Mouse (Mus musculus): ENCODE data around the gene Cd247. TPM values are rescaled to one million over a fixed set of nuclear protein-coding genes. Genes with fewer than 3 reads are reported as not detected.

Gene Cd247
- polyA plus RNA-seq, 1 experiment from 2014 or later: 1.3 TPM

GRCm38 (mm10) chr1:165860373-165861234 lies 72.1 kb downstream of the Cd247 start:
- Histone ChIP-seq H3K27ac (ENCODE audit: low read depth, low read length) (no peak overlapping the region), H3K4me1 (replicated peaks; ENCODE audit: control insufficient read depth, insufficient read depth, low read length) (peaks cover 4% of the 10 kb centered on the region; the same call in 1 of the 2 replicates), H3K36me3 (ENCODE audit: control insufficient read depth, insufficient read depth, low read length) (no peaks in the 10 kb centered on the region), H3K9me3 (ENCODE audit: control insufficient read depth, low read length) (no peaks in the 10 kb centered on the region), H3K27me3 (ENCODE audit: control insufficient read depth, insufficient read depth, low read length) (no peaks in the 10 kb centered on the region), H3K9ac (ENCODE audit: low read depth, low read length) (no peak overlapping the region), H3K4me2 (replicated peaks; ENCODE audit: low read depth, low read length) (no peak overlapping the region), H3K4me3 (ENCODE audit: low read depth, low read length) (no peak overlapping the region)
- ATAC-seq (ENCODE audit: low FRiP score) (no peak), DNase-seq (ENCODE audit: low spot score) (no peak)
- 73% methylated on average over 9 of the region's 9 CpGs for WGBS

GRCm38 (mm10) chr1:165861235-165861609 lies 72.7 kb downstream of the Cd247 start:
- WGBS: 85% methylated on average over 3 of the region's 3 CpGs
- Histone ChIP-seq H3K9me3 (ENCODE audit: control insufficient read depth, low read length) (no peaks in the 10 kb centered on the region), H3K36me3 (ENCODE audit: control insufficient read depth, insufficient read depth, low read length) (no peaks in the 10 kb centered on the region), H3K4me1 (replicated peaks; ENCODE audit: control insufficient read depth, insufficient read depth, low read length) (peaks cover 4% of the 10 kb centered on the region; the same call in 1 of the 2 replicates), H3K27ac (ENCODE audit: low read depth, low read length) (no peak overlapping the region), H3K4me3 (ENCODE audit: low read depth, low read length) (no peak overlapping the region), H3K27me3 (ENCODE audit: control insufficient read depth, insufficient read depth, low read length) (no peaks in the 10 kb centered on the region), H3K4me2 (replicated peaks; ENCODE audit: low read depth, low read length) (no peak overlapping the region), H3K9ac (ENCODE audit: low read depth, low read length) (no peak overlapping the region)
- ATAC-seq (ENCODE audit: low FRiP score) (no peak), DNase-seq (ENCODE audit: low spot score) (no peak)

GRCm38 (mm10) chr1:165862059-165862458 lies 73.6 kb downstream of the Cd247 start:
- ATAC-seq (ENCODE audit: low FRiP score) (no peak), DNase-seq (ENCODE audit: low spot score) (no peak)
- Histone ChIP-seq H3K27ac (ENCODE audit: low read depth, low read length) (no peak overlapping the region), H3K4me1 (replicated peaks; ENCODE audit: control insufficient read depth, insufficient read depth, low read length) (peaks cover 4% of the 10 kb centered on the region; the same call in 1 of the 2 replicates), H3K9ac (ENCODE audit: low read depth, low read length) (no peak overlapping the region), H3K9me3 (ENCODE audit: control insufficient read depth, low read length) (no peaks in the 10 kb centered on the region), H3K36me3 (ENCODE audit: control insufficient read depth, insufficient read depth, low read length) (no peaks in the 10 kb centered on the region), H3K4me2 (replicated peaks; ENCODE audit: low read depth, low read length) (no peak overlapping the region), H3K4me3 (ENCODE audit: low read depth, low read length) (no peak overlapping the region), H3K27me3 (ENCODE audit: control insufficient read depth, insufficient read depth, low read length) (no peaks in the 10 kb centered on the region)
- WGBS: 78% methylated on average over 7 of the region's 7 CpGs

- Histone ChIP-seq H3K9me3 (ENCODE audit: control insufficient read depth, low read length) (no peaks in the 10 kb centered on the region), H3K9ac (ENCODE audit: low read depth, low read length) (no peak overlapping the region), H3K4me2 (replicated peaks; ENCODE audit: low read depth, low read length) (no peak overlapping the region), H3K27ac (ENCODE audit: low read depth, low read length) (no peak overlapping the region), H3K4me3 (ENCODE audit: low read depth, low read length) (no peak overlapping the region), H3K36me3 (ENCODE audit: control insufficient read depth, insufficient read depth, low read length) (no peaks in the 10 kb centered on the region), H3K4me1 (replicated peaks; ENCODE audit: control insufficient read depth, insufficient read depth, low read length) (peaks cover 4% of the 10 kb centered on the region; the same call in 1 of the 2 replicates), H3K27me3 (ENCODE audit: control insufficient read depth, insufficient read depth, low read length) (no peaks in the 10 kb centered on the region)
- 50% methylated on average over 14 of the region's 14 CpGs for WGBS
- DNase-seq (ENCODE audit: low spot score): peak; percentile 36
- ATAC-seq (ENCODE audit: low FRiP score): no peak
These were observed 76.6 kb downstream of the Cd247 start for GRCm38 (mm10) chr1:165864864-165865795.

GRCm38 (mm10) chr1:165866630-165867280 lies 78.3 kb downstream of the Cd247 start:
- no peaks in the 10 kb centered on the region for H3K27me3 ChIP-seq (ENCODE audit: control insufficient read depth, insufficient read depth, low read length)
- WGBS: 77% methylated on average over 5 of the region's 5 CpGs
- peaks cover 4% of the 10 kb centered on the region; the same call in 1 of the 2 replicates for H3K4me1 ChIP-seq (replicated peaks; ENCODE audit: control insufficient read depth, insufficient read depth, low read length)
- H3K36me3 ChIP-seq (ENCODE audit: control insufficient read depth, insufficient read depth, low read length): no peaks in the 10 kb centered on the region
- no peak overlapping the region for H3K4me3 ChIP-seq (ENCODE audit: low read depth, low read length)
- H3K9me3 ChIP-seq (ENCODE audit: control insufficient read depth, low read length): no peaks in the 10 kb centered on the region
- H3K4me2 ChIP-seq (replicated peaks; ENCODE audit: low read depth, low read length): no peak overlapping the region
- H3K9ac ChIP-seq (ENCODE audit: low read depth, low read length): no peak overlapping the region
- no peak for DNase-seq (ENCODE audit: low spot score)
- no peak for ATAC-seq (ENCODE audit: low FRiP score)
- H3K27ac ChIP-seq (ENCODE audit: low read depth, low read length): no peak overlapping the region

GRCm38 (mm10) chr1:165868659-165869058 lies 80.2 kb downstream of the Cd247 start:
- DNase-seq (ENCODE audit: low spot score) (no peak), ATAC-seq (ENCODE audit: low FRiP score) (no peak)
- Histone ChIP-seq H3K4me1 (replicated peaks; ENCODE audit: control insufficient read depth, insufficient read depth, low read length) (peaks cover 4% of the 10 kb centered on the region; the same call in 1 of the 2 replicates), H3K9me3 (ENCODE audit: control insufficient read depth, low read length) (no peaks in the 10 kb centered on the region), H3K4me3 (ENCODE audit: low read depth, low read length) (no peak overlapping the region), H3K9ac (ENCODE audit: low read depth, low read length) (no peak overlapping the region), H3K27ac (ENCODE audit: low read depth, low read length) (no peak overlapping the region), H3K27me3 (ENCODE audit: control insufficient read depth, insufficient read depth, low read length) (no peaks in the 10 kb centered on the region), H3K36me3 (ENCODE audit: control insufficient read depth, insufficient read depth, low read length) (no peaks in the 10 kb centered on the region), H3K4me2 (replicated peaks; ENCODE audit: low read depth, low read length) (no peak overlapping the region)
- 90% methylated on average over 8 of the region's 8 CpGs for WGBS

- Histone ChIP-seq H3K36me3 (ENCODE audit: control insufficient read depth, insufficient read depth, low read length) (no peaks in the 10 kb centered on the region), H3K9me3 (ENCODE audit: control insufficient read depth, low read length) (no peaks in the 10 kb centered on the region), H3K4me1 (replicated peaks; ENCODE audit: control insufficient read depth, insufficient read depth, low read length) (no peaks in the 10 kb centered on the region), H3K27ac (ENCODE audit: low read depth, low read length) (no peak overlapping the region), H3K27me3 (ENCODE audit: control insufficient read depth, insufficient read depth, low read length) (no peaks in the 10 kb centered on the region), H3K4me2 (replicated peaks; ENCODE audit: low read depth, low read length) (no peak overlapping the region), H3K4me3 (ENCODE audit: low read depth, low read length) (no peak overlapping the region), H3K9ac (ENCODE audit: low read depth, low read length) (no peak overlapping the region)
- ATAC-seq (ENCODE audit: low FRiP score) (no peak), DNase-seq (ENCODE audit: low spot score) (no peak)
- WGBS: 41% methylated on average over 8 of the region's 8 CpGs
These were observed 86.2 kb downstream of the Cd247 start for GRCm38 (mm10) chr1:165874645-165875044.

GRCm38 (mm10) chr1:165875520-165876284 lies 87.2 kb downstream of the Cd247 start:
- 90% methylated on average over 6 of the region's 6 CpGs for WGBS
- Histone ChIP-seq H3K9me3 (ENCODE audit: control insufficient read depth, low read length) (no peaks in the 10 kb centered on the region), H3K36me3 (ENCODE audit: control insufficient read depth, insufficient read depth, low read length) (no peaks in the 10 kb centered on the region), H3K4me2 (replicated peaks; ENCODE audit: low read depth, low read length) (no peak overlapping the region), H3K27ac (ENCODE audit: low read depth, low read length) (no peak overlapping the region), H3K4me1 (replicated peaks; ENCODE audit: control insufficient read depth, insufficient read depth, low read length) (no peaks in the 10 kb centered on the region), H3K27me3 (ENCODE audit: control insufficient read depth, insufficient read depth, low read length) (no peaks in the 10 kb centered on the region), H3K9ac (ENCODE audit: low read depth, low read length) (no peak overlapping the region), H3K4me3 (ENCODE audit: low read depth, low read length) (no peak overlapping the region)
- DNase-seq (ENCODE audit: low spot score) (no peak), ATAC-seq (ENCODE audit: low FRiP score) (no peak)
